In genomic region chr16:41532661-41533551, GRCm38 (mm10) we compare ENCODE assay signal across 9 mouse cellular contexts.
DNase-seq lines count a peak whose midpoint lies in the region; ATAC-seq and TF ChIP-seq lines count a peak whose summit lies in the region.
"Had no signal": no experiment of that assay in that cellular context is flagged by ENCODE, and none has a peak within 500 bp of the region (broad histone marks: within the 10 kb centered on the region; RNA-seq: fewer than 3 reads in every experiment).

No protein-coding gene starts in this region.

- peak overlapping the region; percentile 89 for H3K4me2 ChIP-seq in kidney, embryonic 15.5 days
- peak overlapping the region; percentile 75 for H3K4me2 ChIP-seq in forebrain, embryonic 15.5 days (replicated peaks)
- peak overlapping the region; percentile 79 for H3K4me2 ChIP-seq in hindbrain, embryonic 15.5 days
- H3K4me2 ChIP-seq in limb, embryonic 14.5 days (replicated peaks; ENCODE audit: low read depth, low read length, severe bottlenecking), result peak overlapping the region; percentile 77

- ATAC-seq in kidney, embryonic 15.5 days (replicated peaks; ENCODE audit: low FRiP score), result peak; percentile 91
- peak; percentile 94 for ATAC-seq in forebrain, embryonic 15.5 days (replicated peaks)
- ATAC-seq in hindbrain, embryonic 15.5 days (ENCODE audit: low FRiP score, low read depth), result peak; percentile 95
- peak; percentile 77 for ATAC-seq in limb, embryonic 14.5 days (ENCODE audit: low FRiP score, low read depth)

- no peak overlapping the region for H3K27ac ChIP-seq in kidney, embryonic 15.5 days
- H3K27ac ChIP-seq in forebrain, embryonic 15.5 days (replicated peaks), result peak overlapping the region; percentile 77
- peak overlapping the region; percentile 86 for H3K27ac ChIP-seq in hindbrain, embryonic 15.5 days (replicated peaks)
- H3K27ac ChIP-seq in limb, embryonic 14.5 days (replicated peaks; ENCODE audit: low read depth, low read length), result peak overlapping the region; percentile 43; the same call in 1 of the 2 replicates

- no peak for DNase-seq in kidney, postnatal 14 days
- DNase-seq in cerebellum, adult 11-12 months, result peak; percentile 76
- peak; percentile 33 for DNase-seq in limb, embryonic 14.5 days (ENCODE audit: low spot score)
- DNase-seq in right cerebral cortex, adult 18-20 months, result peak; percentile 78
- no peak for DNase-seq in c-Kit-positive CD71-positive TER-119-positive erythroid progenitor cells, embryonic 14.5 days (ENCODE audit: low spot score)

- H3K4me3 ChIP-seq in kidney, embryonic 15.5 days (replicated peaks), result peak overlapping the region; percentile 59
- H3K4me3 ChIP-seq in forebrain, embryonic 15.5 days, result peak overlapping the region; percentile 56
- peak overlapping the region; percentile 71 for H3K4me3 ChIP-seq in hindbrain, embryonic 15.5 days
- H3K4me3 ChIP-seq in limb, embryonic 14.5 days (replicated peaks; ENCODE audit: low read length), result peak overlapping the region; percentile 62

- no peaks in the 10 kb centered on the region for H3K36me3 ChIP-seq in kidney, embryonic 15.5 days
- H3K36me3 ChIP-seq in forebrain, embryonic 15.5 days, result no peaks in the 10 kb centered on the region
- no peaks in the 10 kb centered on the region for H3K36me3 ChIP-seq in hindbrain, embryonic 15.5 days
- no peaks in the 10 kb centered on the region for H3K36me3 ChIP-seq in limb, embryonic 14.5 days (ENCODE audit: control insufficient read depth, insufficient read depth, low read length)
- H3K36me3 ChIP-seq: G1E had no signal

- TF ChIP-seq POLR2A in limb, embryonic 14.5 days (IDR thresholded peaks at IDR 0.05; ENCODE audit: borderline replicate concordance, extremely low read depth, insufficient read depth, insufficient read length), result no peak

- peak overlapping the region; percentile 58 for H3K9ac ChIP-seq in kidney, embryonic 15.5 days
- peak overlapping the region; percentile 62 for H3K9ac ChIP-seq in forebrain, embryonic 15.5 days (replicated peaks)
- peak overlapping the region; percentile 67 for H3K9ac ChIP-seq in hindbrain, embryonic 15.5 days
- H3K9ac ChIP-seq in limb, embryonic 14.5 days (ENCODE audit: low read depth, low read length, severe bottlenecking), result peak overlapping the region; percentile 72

- no peaks in the 10 kb centered on the region for H3K9me3 ChIP-seq in kidney, embryonic 15.5 days (replicated peaks)
- H3K9me3 ChIP-seq in forebrain, embryonic 15.5 days, result no peaks in the 10 kb centered on the region
- no peaks in the 10 kb centered on the region for H3K9me3 ChIP-seq in hindbrain, embryonic 15.5 days
- H3K9me3 ChIP-seq in limb, embryonic 14.5 days (ENCODE audit: control insufficient read depth, low read length), result no peaks in the 10 kb centered on the region

- H3K27me3 ChIP-seq in kidney, embryonic 15.5 days, result peaks cover 9% of the 10 kb centered on the region; the same call in 1 of the 2 replicates
- no peaks in the 10 kb centered on the region for H3K27me3 ChIP-seq in forebrain, embryonic 15.5 days
- no peaks in the 10 kb centered on the region for H3K27me3 ChIP-seq in hindbrain, embryonic 15.5 days
- no peaks in the 10 kb centered on the region for H3K27me3 ChIP-seq in limb, embryonic 14.5 days (ENCODE audit: control insufficient read depth, insufficient read depth, low read length)

- H3K4me1 ChIP-seq in kidney, embryonic 15.5 days, result peaks cover 10% of the 10 kb centered on the region; the same call in 1 of the 2 replicates
- peaks cover 32% of the 10 kb centered on the region for H3K4me1 ChIP-seq in forebrain, embryonic 15.5 days
- peaks cover 33% of the 10 kb centered on the region for H3K4me1 ChIP-seq in hindbrain, embryonic 15.5 days (replicated peaks)
- peaks cover 4% of the 10 kb centered on the region; the same call in 1 of the 2 replicates for H3K4me1 ChIP-seq in limb, embryonic 14.5 days (ENCODE audit: control insufficient read depth, insufficient read depth, low read length)

- WGBS in kidney, embryonic 15.5 days, result under 1% methylated on average over 38 of the region's 38 CpGs
- WGBS in forebrain, embryonic 15.5 days, result under 1% methylated on average over 38 of the region's 38 CpGs
- 1% methylated on average over 38 of the region's 38 CpGs for WGBS in hindbrain, embryonic 15.5 days
- under 1% methylated on average over 38 of the region's 38 CpGs for WGBS in limb, embryonic 14.5 days

Comparison
In these comparisons a context has a peak if more than half of its experiments do, and no peak if none do; other contexts are left out.
1. DNase-seq: peak in cerebellum, adult 11-12 months (single experiment), limb, embryonic 14.5 days (single experiment) and right cerebral cortex, adult 18-20 months (single experiment); none in kidney, postnatal 14 days (single experiment) and c-Kit-positive CD71-positive TER-119-positive erythroid progenitor cells, embryonic 14.5 days (single experiment).
2. Peak in every context shown above with its lines, with median percentiles within 50 percentile points of each other: ATAC-seq, H3K4me2 ChIP-seq, H3K4me3 ChIP-seq and H3K9ac ChIP-seq.